Mouse (Mus musculus) midbrain, embryonic 11.5 days (tissue): ENCODE measurements around the gene Slc35g2. TPM values are rescaled to one million over a fixed set of nuclear protein-coding genes. Genes with fewer than 3 reads are reported as not detected.

Experiments
- ATAC-seq: fragments of 200-750 bp; cut with Nextera tagmentation; 2 replicates; pipeline ENCODE4 v1.8.0; 2017; ENCODE audit warnings: moderate TSS enrichment, moderate library complexity; ENCODE audit not compliant: low FRiP score
- DNase-seq: peaks from one replicate; pipeline ENCODE4 v3.0.0; 2015; ENCODE audit warnings: low spot score; ENCODE audit errors: missing footprints
- H3K27ac ChIP-seq: fragments of 300-500 bp; sonication (generic); 2 replicates; pipeline ENCODE4 v1.5.1; 2014; ENCODE audit warnings: low read depth, low read length
- H3K27me3 ChIP-seq: fragments of 300-500 bp; sonication (generic); 2 replicates; pipeline ENCODE4 v1.6.1; 2014; ENCODE audit warnings: mild to moderate bottlenecking, low read length, moderate library complexity, mixed read lengths; ENCODE audit not compliant: control insufficient read depth, insufficient read depth
- H3K36me3 ChIP-seq: fragments of 300-500 bp; sonication (generic); 2 replicates; pipeline ENCODE4 v1.6.1; 2014; ENCODE audit warnings: mild to moderate bottlenecking, low read length, moderate library complexity, mixed read lengths; ENCODE audit not compliant: control insufficient read depth, insufficient read depth
- H3K4me1 ChIP-seq: fragments of 300-500 bp; sonication (generic); 2 replicates; pipeline ENCODE4 v1.6.1; 2014; ENCODE audit warnings: low read length; ENCODE audit not compliant: control insufficient read depth, insufficient read depth
- H3K4me2 ChIP-seq: fragments of 300-500 bp; sonication (generic); 2 replicates; pipeline ENCODE4 v1.6.1; 2014; ENCODE audit warnings: mild to moderate bottlenecking, moderate library complexity
- H3K4me3 ChIP-seq: fragments of 300-500 bp; sonication (generic); 2 replicates; pipeline ENCODE4 v1.5.1; 2014; ENCODE audit warnings: low read depth, low read length
- H3K9ac ChIP-seq: fragments of 300-500 bp; sonication (generic); 2 replicates; pipeline ENCODE4 v1.6.1; 2014; ENCODE audit warnings: low read length
- H3K9me3 ChIP-seq: fragments of 300-500 bp; sonication (generic); 2 replicates; pipeline ENCODE4 v1.6.1; 2016; ENCODE audit warnings: low read length; ENCODE audit not compliant: control insufficient read depth
- WGBS: fragments of 180-500 bp; shearing (Covaris S2); extraction: QIAGEN DNeasy Blood & Tissue Kit; methylation state at CpG from one replicate; pipeline ENCODE4 v1.1.7; 2014; 5-methylcytosine and 5-hydroxymethylcytosine counted together
- polyA plus RNA-seq: library from polyadenylated mRNA; unstranded; fragments of >200 nt; fragmentation: Nextera tagmentation; extraction: Ambion mirVana; gene quantifications from 2 replicates; pipeline ENCODE4 v1.2.1, GENCODE M21; 2014

Slc35g2 gene
- polyA plus RNA-seq, 1 experiment from 2014 or later: 8.5 TPM

GRCm38 (mm10) chr9:100596317-100596716, 25.4 kb upstream of the Slc35g2 start:
- DNase-seq: peak; percentile 79
- no peak for ATAC-seq
- H3K4me3 ChIP-seq: no peak overlapping the region
- H3K9me3 ChIP-seq: no peaks in the 10 kb centered on the region
- 87% methylated on average over 8 of the region's 8 CpGs for WGBS
- no peaks in the 10 kb centered on the region for H3K36me3 ChIP-seq
- H3K27me3 ChIP-seq: no peaks in the 10 kb centered on the region
- H3K9ac ChIP-seq: no peak overlapping the region
- H3K27ac ChIP-seq: no peak overlapping the region
- H3K4me1 ChIP-seq: no peaks in the 10 kb centered on the region; the same call in 1 of the 2 replicates
- no peak overlapping the region for H3K4me2 ChIP-seq

- H3K9ac ChIP-seq: no peak overlapping the region
- WGBS: 82% methylated on average over 4 of the region's 4 CpGs
- ATAC-seq (no peak), DNase-seq (peak; percentile 57)
- H3K27ac ChIP-seq: no peak overlapping the region
- H3K4me2 ChIP-seq: no peak overlapping the region
- H3K36me3 ChIP-seq: no peaks in the 10 kb centered on the region
- H3K27me3 ChIP-seq: no peaks in the 10 kb centered on the region
- H3K4me3 ChIP-seq: no peak overlapping the region
- H3K4me1 ChIP-seq: no peaks in the 10 kb centered on the region
- H3K9me3 ChIP-seq: no peaks in the 10 kb centered on the region
These were observed 19.6 kb upstream of the Slc35g2 start for GRCm38 (mm10) chr9:100590462-100590861.

- no peak overlapping the region for H3K9ac ChIP-seq
- H3K27ac ChIP-seq: no peak overlapping the region
- no peaks in the 10 kb centered on the region for H3K9me3 ChIP-seq
- no peak overlapping the region for H3K4me3 ChIP-seq
- 88% methylated on average over 4 of the region's 4 CpGs for WGBS
- H3K36me3 ChIP-seq: no peaks in the 10 kb centered on the region
- DNase-seq (peak; percentile 69), ATAC-seq (no peak)
- H3K27me3 ChIP-seq: no peaks in the 10 kb centered on the region
- H3K4me1 ChIP-seq: peaks cover 4% of the 10 kb centered on the region
- H3K4me2 ChIP-seq: no peak overlapping the region
These were observed 13.1 kb upstream of the Slc35g2 start for GRCm38 (mm10) chr9:100584031-100584430.

GRCm38 (mm10) chr9:100582883-100583575, 12.1 kb upstream of the Slc35g2 start:
- 58% methylated on average over 13 of the region's 13 CpGs for WGBS
- no peak for ATAC-seq
- Histone ChIP-seq H3K4me2 (no peak overlapping the region), H3K4me1 (peaks cover 4% of the 10 kb centered on the region), H3K27ac (no peak overlapping the region), H3K36me3 (no peaks in the 10 kb centered on the region), H3K9me3 (no peaks in the 10 kb centered on the region), H3K9ac (no peak overlapping the region), H3K27me3 (no peaks in the 10 kb centered on the region), H3K4me3 (no peak overlapping the region)
- DNase-seq: peak; percentile 73

GRCm38 (mm10) chr9:100581543-100582492, 10.9 kb upstream of the Slc35g2 start:
- Histone ChIP-seq H3K36me3 (no peaks in the 10 kb centered on the region), H3K4me2 (no peak overlapping the region), H3K4me1 (peaks cover 4% of the 10 kb centered on the region), H3K4me3 (no peak overlapping the region), H3K9ac (no peak overlapping the region), H3K9me3 (no peaks in the 10 kb centered on the region), H3K27ac (no peak overlapping the region), H3K27me3 (no peaks in the 10 kb centered on the region)
- WGBS: 30% methylated on average over 13 of the region's 13 CpGs
- DNase-seq (peak; percentile 87), ATAC-seq (peak; percentile 57)

GRCm38 (mm10) chr9:100580196-100580740, 9.4 kb upstream of the Slc35g2 start:
- Histone ChIP-seq H3K27ac (no peak overlapping the region), H3K36me3 (no peaks in the 10 kb centered on the region), H3K4me3 (no peak overlapping the region), H3K9ac (peak overlapping the region; percentile 27; the same call in 1 of the 2 replicates), H3K9me3 (no peaks in the 10 kb centered on the region), H3K27me3 (no peaks in the 10 kb centered on the region), H3K4me1 (peaks cover 4% of the 10 kb centered on the region), H3K4me2 (no peak overlapping the region)
- 45% methylated on average over 20 of the region's 20 CpGs for WGBS
- DNase-seq (peak; percentile 88), ATAC-seq (0 out of 2 replicates have a peak, but pooled peaks have one; percentile 48)

- no peak overlapping the region for H3K9ac ChIP-seq
- peaks cover 8% of the 10 kb centered on the region for H3K4me1 ChIP-seq
- H3K27me3 ChIP-seq: peaks cover 4% of the 10 kb centered on the region; the same call in 1 of the 2 replicates
- ATAC-seq (no peak), DNase-seq (no peak)
- no peaks in the 10 kb centered on the region for H3K9me3 ChIP-seq
- no peaks in the 10 kb centered on the region for H3K36me3 ChIP-seq
- 59% methylated on average over 5 of the region's 5 CpGs for WGBS
- H3K27ac ChIP-seq: no peak overlapping the region
- H3K4me3 ChIP-seq: no peak overlapping the region
- H3K4me2 ChIP-seq: no peak overlapping the region
These were observed 3.1 kb upstream of the Slc35g2 start for GRCm38 (mm10) chr9:100573942-100574341.

GRCm38 (mm10) chr9:100573300-100573699, 2.4 kb upstream of the Slc35g2 start:
- no peak overlapping the region for H3K4me3 ChIP-seq
- no peak for DNase-seq
- no peak overlapping the region for H3K27ac ChIP-seq
- H3K4me2 ChIP-seq: no peak overlapping the region
- 83% methylated on average over 2 of the region's 2 CpGs for WGBS
- H3K9me3 ChIP-seq: no peaks in the 10 kb centered on the region
- no peaks in the 10 kb centered on the region for H3K36me3 ChIP-seq
- peaks cover 8% of the 10 kb centered on the region for H3K4me1 ChIP-seq
- H3K9ac ChIP-seq: no peak overlapping the region
- peaks cover 4% of the 10 kb centered on the region; the same call in 1 of the 2 replicates for H3K27me3 ChIP-seq
- no peak for ATAC-seq
